Comparison of ENCODE assay signal across 8 mouse cellular contexts in the genomic region with DNA sequence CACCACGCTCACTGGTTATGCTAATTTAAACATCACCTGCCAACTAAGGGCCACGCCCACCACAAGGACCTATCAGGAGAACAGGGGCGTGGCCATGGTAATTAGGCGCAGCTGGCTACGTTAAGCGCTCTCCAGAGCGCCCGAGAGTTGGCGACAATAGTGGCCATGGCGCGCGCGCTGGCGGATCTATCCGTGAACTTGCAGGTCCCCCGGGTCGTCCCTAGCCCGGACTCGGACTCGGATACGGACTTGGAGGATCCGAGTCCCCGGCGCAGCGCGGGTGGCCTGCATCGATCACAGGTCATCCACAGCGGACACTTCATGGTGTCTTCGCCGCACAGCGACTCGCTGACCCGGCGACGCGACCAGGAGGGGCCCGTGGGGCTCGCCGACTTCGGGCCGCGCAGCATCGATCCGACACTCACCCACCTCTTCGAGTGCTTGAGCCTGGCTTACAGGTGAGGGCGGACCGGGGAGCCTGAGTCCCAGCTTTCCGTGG. TPM values are rescaled to one million over a fixed set of nuclear protein-coding genes. Genes with fewer than 3 reads are reported as not detected.
A peak's percentile ranks its signal among the peaks of the same experiment; 100 is the strongest.
DNase-seq lines count a peak whose midpoint lies in the region; ATAC-seq and TF ChIP-seq lines count a peak whose summit lies in the region.

No protein-coding gene starts in this region.

- no peak for TF ChIP-seq CTCF in left cerebral cortex, adult 2 months (IDR thresholded peaks at IDR 0.05)

- DNase-seq in adrenal gland, adult 8-10 months, result peak; percentile 84
- DNase-seq in embryo, embryonic 11 days, result peak; percentile 97
- peak; percentile 79 for DNase-seq in gastrocnemius, postnatal 25 days
- DNase-seq in hindlimb bud, embryonic 11.5 days (ENCODE audit: extremely low spot score, low read depth, low spot score), result peak; percentile 64
- DNase-seq in left cerebral cortex, adult 2 months (ENCODE audit: extremely low spot score in 1 of 2, low spot score in 2 of 2), result peak; percentile 39 to 57
- DNase-seq in right cerebral cortex, adult 2 months (ENCODE audit: low spot score in 2 of 2), result peak; percentile 51 to 64
- peak; percentile 83 for DNase-seq in urinary bladder, postnatal 14 days (ENCODE audit: low spot score)

- peak; percentile 79 for ATAC-seq in megakaryocyte, adult 5-6 weeks (ENCODE audit: poor library complexity, severe bottlenecking)

- H3K27ac ChIP-seq in left cerebral cortex, adult 2 months, result no peak overlapping the region

- intact Hi-C loops in left cerebral cortex, adult 2 months (cut with DNase I), result no loop called here

- H3K4me3 ChIP-seq in left cerebral cortex, adult 2 months, result peak overlapping the region; percentile 40

RNA-seq across cellular contexts. Expression of gene Mlxipl, which starts 17.1 kb away (rescaled TPM):
- total RNA-seq in adrenal gland, adult 8-10 months (2022), result 10 to 100 TPM; 33.6 to 42.9 (median 37.8) TPM
- 10 to 100 TPM; 72.1 to 80.3 TPM for total RNA-seq in gastrocnemius, postnatal 25 days (2021)
- total RNA-seq in left cerebral cortex, adult 2 months (2021), result 1 to 10 TPM; 3.7 to 3.8 TPM
- 0.05 and 0.31 TPM in 2 replicates for total RNA-seq in megakaryocyte, adult 5-6 weeks (2015)
- total RNA-seq in megakaryocyte, adult 5-6 weeks (2017), result 0.45 and 0.62 TPM in 2 replicates

RNA-seq across cellular contexts. Expression of gene Vps37d, which starts 28.7 kb away (rescaled TPM):
- 1 to 10 TPM; 2.2 to 6.5 (median 4.8) TPM for total RNA-seq in adrenal gland, adult 8-10 months (2022)
- under 1 TPM in 1 of 2 experiments, not detected in 1; 0.41 TPM for total RNA-seq in gastrocnemius, postnatal 25 days (2021)
- total RNA-seq in left cerebral cortex, adult 2 months (2021), result 10 to 100 TPM; 26.8 to 30.8 TPM
- total RNA-seq in megakaryocyte, adult 5-6 weeks (2015), result not detected in 2 replicates
- not detected in 2 replicates for total RNA-seq in megakaryocyte, adult 5-6 weeks (2017)

RNA-seq across cellular contexts. Expression of gene Bud23, which starts 42.0 kb away (rescaled TPM):
- total RNA-seq in adrenal gland, adult 8-10 months (2022), result 10 to 100 TPM; 54.5 to 56.7 (median 55.8) TPM
- 10 to 100 TPM; 21.7 to 27.4 TPM for total RNA-seq in gastrocnemius, postnatal 25 days (2021)
- total RNA-seq in left cerebral cortex, adult 2 months (2021), result 10 to 100 TPM; 53.4 to 57.3 TPM
- 29.4 and 34.2 TPM in 2 replicates for total RNA-seq in megakaryocyte, adult 5-6 weeks (2015)
- 24.2 and 27.6 TPM in 2 replicates for total RNA-seq in megakaryocyte, adult 5-6 weeks (2017)

RNA-seq across cellular contexts. Expression of gene Tbl2, which starts 42.6 kb away (rescaled TPM):
- 10 to 100 TPM; 21.2 to 30.4 (median 25.6) TPM for total RNA-seq in adrenal gland, adult 8-10 months (2022)
- 10 to 100 TPM in 1 of 2 experiments, 1 to 10 TPM in 1; 7.5 to 10.5 TPM for total RNA-seq in gastrocnemius, postnatal 25 days (2021)
- 10 to 100 TPM; 26.1 to 27.0 TPM for total RNA-seq in left cerebral cortex, adult 2 months (2021)
- 5.5 and 5.7 TPM in 2 replicates for total RNA-seq in megakaryocyte, adult 5-6 weeks (2015)
- total RNA-seq in megakaryocyte, adult 5-6 weeks (2017), result 12.6 and 15.0 TPM in 2 replicates

RNA-seq across cellular contexts. Expression of gene Dnajc30, which starts 42.8 kb away (rescaled TPM):
- 10 to 100 TPM; 35.8 to 42.0 (median 38.7) TPM for total RNA-seq in adrenal gland, adult 8-10 months (2022)
- 10 to 100 TPM; 22.0 to 25.2 TPM for total RNA-seq in gastrocnemius, postnatal 25 days (2021)
- total RNA-seq in left cerebral cortex, adult 2 months (2021), result 10 to 100 TPM; 38.6 to 41.7 TPM
- 15.5 and 16.3 TPM in 2 replicates for total RNA-seq in megakaryocyte, adult 5-6 weeks (2015)
- total RNA-seq in megakaryocyte, adult 5-6 weeks (2017), result 3.5 and 10.0 TPM in 2 replicates

Comparison
In these comparisons a context has a peak if more than half of its experiments do, and no peak if none do; other contexts are left out.
1. RNA of gene Mlxipl, which starts 17.1 kb away (total RNA-seq): 72.1 to 80.3 TPM in gastrocnemius, postnatal 25 days and 33.6 to 42.9 TPM in adrenal gland, adult 8-10 months; 3.7 to 3.8 TPM in left cerebral cortex, adult 2 months and 0.05 to 0.62 TPM in megakaryocyte, adult 5-6 weeks; every median in the first group is over 4 times any median in the second.
2. Peak in every context shown above with its lines, with median percentiles within 50 percentile points of each other: DNase-seq.